Mouse (Mus musculus): ENCODE results near the gene Hpd. TPM values are rescaled to one million over a fixed set of nuclear protein-coding genes. Genes with fewer than 3 reads are reported as not detected.

Hpd gene
- polyA plus RNA-seq, 1 experiment from 2014 or later, result not detected

DNA sequence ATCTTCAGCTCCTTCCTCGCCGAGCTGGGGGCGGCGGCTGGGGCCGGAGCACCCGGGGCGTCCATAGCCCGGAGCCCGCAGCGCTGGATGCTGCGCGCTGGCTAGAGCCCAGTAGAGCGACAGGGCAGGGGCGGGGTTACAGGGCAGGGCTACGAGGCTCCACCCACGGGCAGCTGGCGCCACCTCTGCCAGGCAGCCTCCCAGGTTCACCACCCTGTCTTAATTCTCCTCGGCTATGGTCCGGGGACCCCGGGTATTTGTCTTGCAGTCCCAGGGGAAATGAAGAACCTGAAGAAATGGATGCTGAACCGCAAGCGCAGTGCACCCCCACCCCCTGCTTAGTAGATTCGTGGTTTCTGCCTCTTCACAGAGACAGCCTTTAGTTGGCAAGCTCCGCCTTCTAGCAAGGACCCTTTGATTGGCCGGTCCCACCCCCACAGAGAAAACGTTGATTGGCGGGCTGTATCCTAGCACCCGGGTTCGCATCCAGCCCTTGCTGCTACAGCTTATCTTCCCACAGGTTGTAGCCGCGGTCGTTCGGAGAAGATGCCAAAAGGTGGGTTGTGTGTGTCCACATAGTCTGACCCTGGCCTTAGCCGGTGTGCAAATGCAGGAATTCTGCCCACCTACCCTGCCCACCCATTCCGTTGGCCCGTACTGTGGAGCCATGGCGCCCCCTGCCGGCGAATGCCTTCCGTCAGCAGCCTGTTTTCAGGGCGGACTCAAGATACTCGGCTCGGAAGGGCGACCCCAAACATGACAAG lies 50.0 kb downstream of the Hpd start, which contains the start of gene Rhof:
Gene Rhof, minus strand, starts transcription at position 385 of the 764 bp plus-strand sequence.
- H3K4me1 ChIP-seq, result peaks cover 69% of the 10 kb centered on the region
- H3K9ac ChIP-seq, result peak within 1 kb of the TSS; percentile 45; the same call in 1 of the 2 replicates
- 0 out of 2 replicates have a peak, but pooled peaks cover 8% of the 10 kb centered on the region for H3K36me3 ChIP-seq
- H3K27ac ChIP-seq, result peak within 1 kb of the TSS; percentile 100
- no peaks in the 10 kb centered on the region for H3K9me3 ChIP-seq
- peak; percentile 31; the same call in 1 of the 2 replicates for ATAC-seq (ENCODE audit: insufficient number of reproducible peaks, low FRiP score, low TSS enrichment, low read depth)
- WGBS, result 2% methylated on average over 44 of the region's 44 CpGs
- H3K4me2 ChIP-seq, result peak within 1 kb of the TSS; percentile 89
- no peaks in the 10 kb centered on the region for H3K27me3 ChIP-seq
- peak within 1 kb of the TSS; percentile 88 for H3K4me3 ChIP-seq

DNA sequence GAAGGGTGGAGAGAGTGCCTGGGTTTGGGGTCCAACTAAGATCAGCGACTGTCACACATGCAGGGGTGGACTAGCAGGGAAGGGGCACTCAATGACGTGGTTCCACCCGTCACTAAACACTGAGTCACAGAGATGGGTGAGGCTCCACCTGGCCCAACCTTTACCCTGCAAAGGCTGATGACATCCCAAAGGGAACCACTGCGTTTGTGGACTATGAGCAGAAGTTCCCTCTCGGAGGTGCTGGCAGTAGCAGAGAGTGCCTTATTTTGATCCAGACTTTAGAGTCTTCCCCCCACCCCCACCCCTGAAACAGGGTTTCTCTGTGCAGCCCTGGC lies 51.7 kb downstream of the Hpd start:
- H3K36me3 ChIP-seq, result peaks cover 16% of the 10 kb centered on the region; the same call in 1 of the 2 replicates

DNA sequence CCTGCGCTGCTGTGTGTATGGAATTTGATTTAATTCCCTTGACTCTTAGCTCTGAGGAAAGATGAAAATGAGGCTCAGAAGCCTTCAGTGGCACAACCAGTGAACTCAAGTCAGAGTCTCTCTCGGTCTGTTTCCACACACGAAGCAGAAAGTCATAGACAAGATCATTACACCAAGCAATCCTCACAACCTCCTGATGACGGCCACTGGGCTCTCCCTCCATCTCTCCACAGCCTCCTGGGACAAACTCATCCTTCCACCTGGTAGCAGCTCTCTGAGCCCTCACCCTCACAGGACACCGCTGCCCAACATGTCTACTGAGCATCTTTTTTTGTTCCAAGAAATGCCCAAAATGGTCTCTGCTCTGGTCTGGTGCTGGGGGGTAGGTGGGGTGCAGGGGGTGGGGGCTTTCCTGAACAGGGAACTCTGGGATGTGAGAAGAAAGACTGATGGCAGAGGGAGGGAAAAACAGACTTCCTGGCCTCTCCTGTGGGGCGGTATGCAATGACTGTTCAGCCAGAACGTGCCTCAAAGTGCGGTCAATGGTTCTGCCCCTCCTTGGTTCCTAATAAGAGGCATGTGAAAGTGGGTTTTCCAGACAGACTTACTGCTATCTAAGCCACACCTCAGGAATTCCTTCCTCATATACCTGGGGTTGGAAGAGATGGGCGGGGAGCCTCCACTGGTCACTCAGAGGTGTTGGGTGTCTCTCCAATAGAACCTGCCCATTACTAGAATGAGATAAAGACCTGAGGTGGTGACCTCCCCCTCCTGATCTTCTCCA lies 52.3 kb downstream of the Hpd start:
- H3K27me3 ChIP-seq, result no peaks in the 10 kb centered on the region
- peaks cover 18% of the 10 kb centered on the region; the same call in 1 of the 2 replicates for H3K36me3 ChIP-seq
- no peak overlapping the region for H3K4me2 ChIP-seq
- 86% methylated on average over 9 of the region's 9 CpGs for WGBS
- no peak for ATAC-seq (ENCODE audit: insufficient number of reproducible peaks, low FRiP score, low TSS enrichment, low read depth)
- H3K4me3 ChIP-seq, result no peak overlapping the region
- no peak overlapping the region for H3K9ac ChIP-seq
- H3K9me3 ChIP-seq, result no peaks in the 10 kb centered on the region
- no peak overlapping the region for H3K27ac ChIP-seq
- H3K4me1 ChIP-seq, result peaks cover 47% of the 10 kb centered on the region

More for the DNA sequence above, 51.7 kb downstream of the Hpd start:
- H3K27ac ChIP-seq, result no peak overlapping the region
- no peak overlapping the region for H3K4me3 ChIP-seq
- 80% methylated on average over 5 of the region's 5 CpGs for WGBS
- no peak for ATAC-seq (ENCODE audit: insufficient number of reproducible peaks, low FRiP score, low TSS enrichment, low read depth)
- no peaks in the 10 kb centered on the region for H3K9me3 ChIP-seq
- no peak overlapping the region for H3K4me2 ChIP-seq
- peaks cover 52% of the 10 kb centered on the region for H3K4me1 ChIP-seq
- H3K9ac ChIP-seq, result no peak overlapping the region
- H3K27me3 ChIP-seq, result no peaks in the 10 kb centered on the region

DNA sequence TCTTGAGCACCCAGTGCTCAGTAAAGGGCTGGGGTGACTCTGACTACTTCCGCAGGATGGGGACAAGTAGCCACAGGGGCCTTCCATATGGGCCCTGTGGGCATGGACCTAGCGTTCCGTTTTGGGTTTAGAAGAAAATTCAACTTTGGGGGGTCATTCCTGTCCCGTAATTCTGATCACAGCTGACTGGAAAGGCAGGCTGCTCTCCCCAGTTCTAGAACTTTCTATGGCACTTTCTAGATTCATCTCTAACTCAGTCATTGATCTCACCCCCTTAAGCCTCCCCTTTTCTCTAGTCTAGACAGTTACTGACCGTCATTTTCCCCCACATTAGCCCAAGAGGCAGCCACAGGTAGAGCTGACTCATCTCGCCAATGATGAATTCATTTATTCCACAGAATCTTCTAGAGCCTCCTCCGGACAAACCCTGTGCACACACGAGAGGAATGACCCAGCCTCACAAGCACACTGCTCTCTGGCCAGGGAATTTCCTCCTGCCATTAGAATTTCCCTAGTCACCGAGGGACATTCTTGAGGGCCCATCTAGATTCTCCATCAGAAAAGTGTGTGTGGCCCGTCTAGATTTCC lies 53.3 kb downstream of the Hpd start:
- peaks cover 37% of the 10 kb centered on the region for H3K4me1 ChIP-seq
- no peak overlapping the region; the same call in 1 of the 2 replicates for H3K27ac ChIP-seq
- H3K36me3 ChIP-seq, result peaks cover 15% of the 10 kb centered on the region; the same call in 1 of the 2 replicates
- no peak overlapping the region for H3K4me3 ChIP-seq
- 79% methylated on average over 10 of the region's 10 CpGs for WGBS
- no peak for ATAC-seq (ENCODE audit: insufficient number of reproducible peaks, low FRiP score, low TSS enrichment, low read depth)
- no peak overlapping the region for H3K9ac ChIP-seq
- H3K27me3 ChIP-seq, result no peaks in the 10 kb centered on the region
- H3K9me3 ChIP-seq, result no peaks in the 10 kb centered on the region
- no peak overlapping the region for H3K4me2 ChIP-seq

DNA sequence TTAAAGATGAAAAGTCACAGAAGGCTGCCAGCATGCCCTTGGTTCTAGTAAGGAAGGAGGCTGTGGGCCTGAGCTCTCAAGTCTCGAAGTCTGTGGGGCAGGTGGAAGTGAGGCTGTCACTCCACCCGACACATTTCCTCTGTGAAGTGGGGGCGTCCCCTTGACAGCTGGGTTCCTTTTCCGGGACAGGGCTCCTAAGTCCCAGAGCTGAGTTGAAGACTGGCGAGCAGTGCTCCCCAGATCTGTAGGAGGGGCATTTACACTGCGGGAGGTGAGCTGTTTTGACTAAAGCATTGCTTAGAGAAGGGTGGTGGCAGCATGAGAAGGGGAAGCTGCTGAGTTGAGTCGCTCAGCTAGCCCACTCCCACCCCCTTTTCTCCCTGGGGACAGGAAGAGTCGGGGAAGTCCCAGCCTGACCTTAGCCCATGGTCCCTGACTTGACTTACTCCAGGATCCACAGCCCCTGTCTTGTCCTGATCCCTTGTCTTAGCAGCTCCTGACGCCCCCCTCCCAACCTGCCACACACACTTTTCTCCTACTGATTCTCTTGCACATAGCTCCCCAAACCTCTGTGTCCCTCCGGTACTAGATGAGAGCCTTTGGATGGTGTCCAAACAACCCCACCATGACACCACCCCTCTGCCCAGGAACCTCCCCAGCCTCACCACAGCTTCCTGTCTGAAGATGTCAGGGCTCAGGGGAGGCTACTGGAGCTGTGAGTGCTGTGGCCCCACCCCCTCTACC lies 53.9 kb downstream of the Hpd start:
- Histone ChIP-seq H3K9me3 (no peaks in the 10 kb centered on the region), H3K27me3 (no peaks in the 10 kb centered on the region)

DNA sequence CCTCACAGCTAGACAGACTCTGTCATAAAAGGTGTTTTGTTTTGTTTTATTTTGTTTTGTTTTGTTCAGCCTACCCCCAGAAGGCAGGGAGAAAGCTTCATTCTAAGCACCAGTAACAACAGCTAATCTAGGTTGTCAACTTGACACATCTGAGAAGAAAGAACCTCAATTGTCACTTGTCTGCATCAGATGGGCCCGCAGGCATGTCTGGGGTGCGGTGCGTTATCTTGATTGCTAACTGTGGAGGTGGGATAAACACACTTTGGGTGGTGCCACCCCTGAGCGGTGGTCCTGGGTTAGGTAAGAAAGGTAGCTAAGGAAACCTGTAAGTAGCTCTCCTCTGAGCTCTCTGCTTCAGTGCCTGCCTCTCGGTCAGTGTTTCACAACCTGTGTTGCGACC lies 55.5 kb downstream of the Hpd start:
- H3K9me3 ChIP-seq, result no peaks in the 10 kb centered on the region
- no peak overlapping the region for H3K9ac ChIP-seq
- no peak overlapping the region for H3K4me3 ChIP-seq
- H3K4me2 ChIP-seq, result no peak overlapping the region
- H3K36me3 ChIP-seq, result peaks cover 18% of the 10 kb centered on the region; the same call in 1 of the 2 replicates
- WGBS, result 70% methylated on average over 6 of the region's 6 CpGs
- no peak overlapping the region for H3K27ac ChIP-seq
- peaks cover 15% of the 10 kb centered on the region for H3K4me1 ChIP-seq
- no peaks in the 10 kb centered on the region for H3K27me3 ChIP-seq
- no peak for ATAC-seq (ENCODE audit: insufficient number of reproducible peaks, low FRiP score, low TSS enrichment, low read depth)

More for the DNA sequence above, 53.9 kb downstream of the Hpd start:
- Histone ChIP-seq H3K4me1 (peaks cover 30% of the 10 kb centered on the region), H3K4me2 (no peak overlapping the region), H3K4me3 (no peak overlapping the region), H3K36me3 (peaks cover 15% of the 10 kb centered on the region; the same call in 1 of the 2 replicates), H3K27ac (no peak overlapping the region; the same call in 1 of the 2 replicates), H3K9ac (no peak overlapping the region)
- ATAC-seq (ENCODE audit: insufficient number of reproducible peaks, low FRiP score, low TSS enrichment, low read depth), result no peak
- 60% methylated on average over 10 of the region's 10 CpGs for WGBS

DNA sequence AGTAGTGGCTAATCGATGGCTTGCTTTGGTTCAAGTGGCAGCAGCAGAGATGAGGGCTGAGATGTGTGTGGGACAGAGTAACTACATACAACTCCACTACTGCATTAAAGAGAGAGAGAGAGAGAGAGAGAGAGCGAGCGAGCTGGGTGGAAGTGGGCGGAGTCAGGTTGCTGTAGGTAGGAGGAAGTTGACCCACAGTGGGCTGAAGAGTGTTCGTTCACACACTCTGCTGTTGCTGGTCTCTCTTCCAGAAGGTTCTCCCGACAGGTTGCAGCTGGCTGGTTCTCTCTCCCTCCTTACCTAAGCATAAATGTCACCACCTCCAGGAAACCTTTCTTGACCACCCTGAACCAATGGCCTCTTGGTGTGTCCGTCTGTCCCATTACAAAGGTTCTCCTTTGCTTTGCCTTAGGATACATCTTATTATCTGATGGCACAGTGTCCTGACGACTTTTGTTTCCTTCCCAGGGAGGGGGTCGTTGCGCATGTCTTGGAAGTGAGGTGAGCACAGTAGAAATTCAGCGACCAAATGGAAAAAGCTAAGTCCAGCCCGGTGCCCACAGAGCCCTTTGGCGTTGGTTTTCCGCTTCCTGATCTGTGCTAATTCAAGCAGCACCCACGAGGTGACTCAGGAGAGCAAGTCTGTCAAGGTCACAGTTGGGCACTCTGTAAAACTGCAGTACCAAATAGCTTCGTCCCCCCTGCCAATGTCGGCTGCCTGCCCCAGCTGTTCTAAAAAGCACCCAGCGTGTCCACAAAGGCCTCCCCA lies 56.7 kb downstream of the Hpd start:
- peaks cover 18% of the 10 kb centered on the region; the same call in 1 of the 2 replicates for H3K36me3 ChIP-seq
- no peak for ATAC-seq (ENCODE audit: insufficient number of reproducible peaks, low FRiP score, low TSS enrichment, low read depth)
- 0 out of 2 replicates have a peak, but pooled peaks cover 6% of the 10 kb centered on the region for H3K4me1 ChIP-seq
- WGBS, result 79% methylated on average over 18 of the region's 18 CpGs
- H3K4me2 ChIP-seq, result no peak overlapping the region
- H3K27me3 ChIP-seq, result no peaks in the 10 kb centered on the region
- H3K9ac ChIP-seq, result no peak overlapping the region
- no peak overlapping the region for H3K4me3 ChIP-seq
- H3K9me3 ChIP-seq, result no peaks in the 10 kb centered on the region
- H3K27ac ChIP-seq, result no peak overlapping the region

DNA sequence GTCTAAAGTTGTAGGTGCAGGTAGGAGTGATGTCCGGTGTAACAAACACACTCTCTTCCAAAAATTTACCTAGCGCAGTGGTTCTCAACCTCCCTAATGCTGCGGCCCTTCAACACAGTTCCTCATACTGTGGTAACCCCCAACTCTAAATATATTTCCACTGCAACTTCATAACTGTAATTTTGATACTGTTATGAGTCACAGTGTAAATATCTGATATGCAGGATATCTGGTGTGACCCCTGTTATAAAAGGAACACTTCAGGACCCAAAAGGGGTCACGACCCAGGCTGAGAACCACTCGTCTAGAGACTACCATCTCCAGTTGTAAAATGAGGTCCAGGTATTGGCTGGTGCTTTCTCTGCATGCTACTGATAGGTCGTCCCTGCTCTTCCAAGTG lies 57.4 kb downstream of the Hpd start:
- 78% methylated on average over 6 of the region's 6 CpGs for WGBS
- 0 out of 2 replicates have a peak, but pooled peaks cover 6% of the 10 kb centered on the region for H3K4me1 ChIP-seq
- no peaks in the 10 kb centered on the region for H3K9me3 ChIP-seq
- H3K27ac ChIP-seq, result no peak overlapping the region
- ATAC-seq (ENCODE audit: insufficient number of reproducible peaks, low FRiP score, low TSS enrichment, low read depth), result no peak
- H3K9ac ChIP-seq, result no peak overlapping the region
- no peak overlapping the region for H3K4me2 ChIP-seq
- H3K27me3 ChIP-seq, result no peaks in the 10 kb centered on the region
- H3K36me3 ChIP-seq, result peaks cover 18% of the 10 kb centered on the region; the same call in 1 of the 2 replicates
- no peak overlapping the region for H3K4me3 ChIP-seq

DNA sequence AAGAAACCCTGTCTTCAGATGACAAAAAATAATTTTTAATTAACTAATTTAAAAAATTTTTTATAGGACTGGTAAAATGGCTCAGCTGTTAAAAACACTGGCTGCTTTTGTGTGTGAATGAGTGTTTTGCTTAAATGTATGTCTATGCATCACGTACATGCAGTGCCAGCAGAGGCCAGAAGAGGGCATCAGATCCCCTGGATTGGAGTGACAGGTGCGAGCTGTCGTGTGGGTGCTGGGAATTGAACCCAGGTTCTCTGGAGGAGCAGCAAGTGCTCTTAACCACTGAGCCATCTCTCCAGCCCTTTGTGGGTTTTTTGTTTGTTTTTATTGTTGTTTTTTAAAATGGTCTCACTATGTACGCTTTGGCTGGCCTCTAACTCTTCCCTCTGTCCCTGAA lies 60.3 kb downstream of the Hpd start:
- 86% methylated on average over 4 of the region's 4 CpGs for WGBS

More for the DNA sequence above, 60.3 kb downstream of the Hpd start:
- no peaks in the 10 kb centered on the region for H3K9me3 ChIP-seq
- no peak for ATAC-seq (ENCODE audit: insufficient number of reproducible peaks, low FRiP score, low TSS enrichment, low read depth)
- H3K4me3 ChIP-seq, result no peak overlapping the region
- H3K27ac ChIP-seq, result no peak overlapping the region
- no peak overlapping the region for H3K4me2 ChIP-seq
- H3K27me3 ChIP-seq, result no peaks in the 10 kb centered on the region
- H3K36me3 ChIP-seq, result peaks cover 20% of the 10 kb centered on the region; the same call in 1 of the 2 replicates
- H3K4me1 ChIP-seq, result no peaks in the 10 kb centered on the region
- H3K9ac ChIP-seq, result no peak overlapping the region

All from limb, embryonic 15.5 days (tissue).